Mouse (Mus musculus): ENCODE results near the gene Hnrnpf.
A peak's percentile ranks its signal among the peaks of the same experiment; 100 is the strongest.
"Not testable (repeated sequence)": the region's sequence is repeated elsewhere in the genome, so short reads cannot be mapped to it uniquely, and the experiment has no call there.

The Hnrnpf gene

DNA sequence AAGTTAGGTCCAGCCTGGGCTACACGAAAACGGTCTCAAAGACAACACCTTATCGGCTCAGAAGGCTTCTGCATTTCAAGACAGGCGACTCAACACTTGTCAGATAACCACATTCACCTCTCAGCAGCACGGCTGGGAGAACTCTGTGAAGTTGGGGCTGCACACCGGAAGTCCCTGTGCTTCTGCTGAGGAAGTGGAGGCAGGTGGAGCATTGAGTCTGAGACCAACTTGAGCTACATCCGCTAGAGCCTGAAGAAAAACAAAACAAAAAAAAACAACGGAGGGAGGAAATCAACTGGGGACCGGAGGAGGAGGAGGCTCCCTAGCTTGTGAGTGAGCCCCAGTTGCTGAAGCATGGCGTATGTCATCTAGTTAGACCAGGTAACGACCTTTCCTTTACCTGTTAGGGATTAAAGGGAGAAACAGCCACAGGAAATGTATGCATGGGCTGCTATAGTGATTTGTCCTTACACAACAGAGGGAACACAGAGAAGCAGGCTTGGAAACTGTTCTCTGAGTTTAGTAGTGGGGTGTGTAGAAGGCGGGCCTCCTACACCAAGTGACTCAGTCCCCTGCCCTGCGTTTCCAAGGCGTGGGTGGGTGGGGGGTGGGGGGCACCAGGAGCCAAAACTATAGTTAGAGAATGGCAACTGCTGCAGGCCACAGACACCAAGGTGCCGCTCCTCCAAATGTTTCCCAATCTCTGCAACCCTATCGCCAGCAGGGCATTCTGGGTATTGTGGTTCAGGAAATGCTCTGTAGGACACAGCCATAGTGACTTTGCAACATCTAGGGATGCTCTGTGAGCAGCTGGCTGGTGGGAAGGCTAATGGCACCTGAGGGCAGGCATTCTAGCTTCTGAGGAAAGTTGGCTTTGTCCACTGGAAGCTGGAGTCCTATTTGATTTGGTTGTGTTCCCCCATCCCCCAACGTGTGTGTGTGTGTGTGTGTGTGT is at the start of gene Hnrnpf:
Gene Hnrnpf, plus strand, starts transcription at position 199 of the 955 bp plus-strand sequence.
- peak; percentile 84 for DNase-seq

GRCm38 (mm10) chr6:117851747-117852146 is 48.4 kb upstream of the Hnrnpf start:
- peak; percentile 19 for DNase-seq

- DNase-seq, result no peak
Observed at GRCm38 (mm10) chr6:117857990-117858389, 42.1 kb upstream of the Hnrnpf start.

DNA sequence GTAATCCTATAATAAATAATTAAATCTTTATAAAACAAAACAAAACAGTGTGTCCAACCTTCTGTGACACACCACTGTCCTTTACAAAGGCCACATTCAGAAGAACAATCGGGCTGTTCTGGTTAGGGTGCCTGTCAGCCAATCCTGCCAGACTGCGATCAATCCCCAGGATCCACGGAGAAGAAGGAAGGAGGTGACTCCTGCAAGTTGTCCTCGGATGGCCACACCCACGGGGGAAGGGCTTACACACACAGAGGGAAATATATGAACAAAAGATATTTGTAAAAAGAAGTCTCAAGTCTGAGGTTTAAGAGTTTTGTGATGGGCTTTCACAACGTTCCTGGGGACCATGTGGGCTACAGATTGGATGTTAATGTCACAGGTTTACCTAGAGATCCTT is 38.3 kb upstream of the Hnrnpf start, which contains the start of gene Zfp239:
Gene Zfp239, plus strand, starts transcription at position 253 of the 400 bp plus-strand sequence.
- DNase-seq, result no peak

GRCm38 (mm10) chr6:117862465-117862864 is 37.7 kb upstream of the Hnrnpf start:
- DNase-seq, result no peak

- DNase-seq, result peak; percentile 77
Observed at GRCm38 (mm10) chr6:117862899-117863620, 37.1 kb upstream of the Hnrnpf start.

DNA sequence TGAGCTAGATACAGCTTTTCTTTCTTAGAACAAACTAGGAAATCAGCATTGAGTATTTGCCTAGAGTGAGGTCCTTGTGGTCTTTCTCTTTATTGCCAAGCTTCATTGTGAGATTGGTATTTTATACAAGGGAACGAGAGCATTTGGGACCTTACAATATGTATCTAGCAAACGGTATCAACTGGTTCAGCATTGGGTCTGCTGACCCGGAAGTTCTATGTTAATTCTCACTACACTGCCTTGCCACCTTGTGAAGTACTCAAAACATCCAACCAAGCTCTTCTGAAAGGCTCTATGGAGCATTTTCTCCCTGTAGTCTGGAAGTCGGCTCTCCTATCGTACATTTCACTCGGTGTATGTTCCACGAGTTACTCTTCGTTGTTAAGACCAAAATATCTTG is 36.4 kb upstream of the Hnrnpf start:
- DNase-seq, result no peak

GRCm38 (mm10) chr6:117868187-117868586 is 31.9 kb upstream of the Hnrnpf start:
- no peak for DNase-seq

DNA sequence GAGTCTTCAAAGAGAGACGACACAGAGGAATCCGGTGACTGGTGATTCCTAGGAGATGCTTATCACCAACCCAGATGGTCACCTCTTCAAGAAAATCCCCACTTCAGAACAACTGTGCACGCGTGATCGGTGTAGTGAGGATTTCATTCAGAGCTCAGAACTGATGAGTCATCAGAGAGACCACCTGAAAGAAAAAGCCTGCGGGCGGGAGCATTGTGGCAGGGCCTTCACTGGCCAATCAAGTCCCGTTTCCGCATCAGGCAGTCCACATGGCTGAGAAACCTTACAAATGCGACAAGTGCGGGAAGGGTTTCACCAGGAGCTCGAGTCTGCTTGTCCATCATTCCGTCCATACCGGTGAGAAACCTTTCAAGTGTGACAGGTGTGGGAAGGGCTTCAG is 29.1 kb upstream of the Hnrnpf start:
- DNase-seq, result no peak

GRCm38 (mm10) chr6:117873450-117873849 is 26.7 kb upstream of the Hnrnpf start:
- not testable (repeated sequence) for DNase-seq

GRCm38 (mm10) chr6:117874621-117875281 is 25.4 kb upstream of the Hnrnpf start:
- no peak for DNase-seq

DNA sequence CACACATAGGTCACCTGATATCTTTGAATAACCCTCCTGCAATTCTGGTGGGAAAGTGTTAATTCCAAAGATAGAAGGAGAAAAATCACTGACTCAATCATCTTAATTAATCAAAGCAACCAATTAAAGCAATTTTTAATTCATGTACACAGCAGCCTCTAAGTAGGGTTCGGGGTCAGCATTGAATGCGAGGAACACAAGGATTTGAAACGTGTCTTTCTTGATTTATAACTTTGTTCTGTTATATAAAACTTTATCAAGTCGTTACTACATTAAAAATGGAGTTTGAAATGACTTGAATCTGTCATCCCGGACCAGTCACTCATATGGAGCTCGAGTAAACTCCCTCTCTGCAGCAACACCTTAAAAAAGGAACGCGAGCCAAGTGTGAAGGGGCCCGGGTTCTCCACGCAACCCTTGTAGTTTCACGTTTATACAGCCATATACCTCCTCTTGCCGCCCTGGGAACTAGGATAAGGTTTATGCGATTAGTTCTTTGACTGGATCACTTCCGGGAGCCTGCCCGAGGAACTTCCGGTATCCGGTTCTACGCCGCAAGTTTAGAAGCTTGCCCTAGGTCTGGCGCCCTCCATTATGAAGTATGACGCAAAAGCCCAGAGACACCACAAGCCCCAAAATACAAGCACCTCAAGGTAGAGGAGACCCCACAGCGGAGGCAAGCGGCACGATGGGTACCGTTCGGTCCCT is 21.3 kb upstream of the Hnrnpf start:
- peak; percentile 88 for DNase-seq

DNA sequence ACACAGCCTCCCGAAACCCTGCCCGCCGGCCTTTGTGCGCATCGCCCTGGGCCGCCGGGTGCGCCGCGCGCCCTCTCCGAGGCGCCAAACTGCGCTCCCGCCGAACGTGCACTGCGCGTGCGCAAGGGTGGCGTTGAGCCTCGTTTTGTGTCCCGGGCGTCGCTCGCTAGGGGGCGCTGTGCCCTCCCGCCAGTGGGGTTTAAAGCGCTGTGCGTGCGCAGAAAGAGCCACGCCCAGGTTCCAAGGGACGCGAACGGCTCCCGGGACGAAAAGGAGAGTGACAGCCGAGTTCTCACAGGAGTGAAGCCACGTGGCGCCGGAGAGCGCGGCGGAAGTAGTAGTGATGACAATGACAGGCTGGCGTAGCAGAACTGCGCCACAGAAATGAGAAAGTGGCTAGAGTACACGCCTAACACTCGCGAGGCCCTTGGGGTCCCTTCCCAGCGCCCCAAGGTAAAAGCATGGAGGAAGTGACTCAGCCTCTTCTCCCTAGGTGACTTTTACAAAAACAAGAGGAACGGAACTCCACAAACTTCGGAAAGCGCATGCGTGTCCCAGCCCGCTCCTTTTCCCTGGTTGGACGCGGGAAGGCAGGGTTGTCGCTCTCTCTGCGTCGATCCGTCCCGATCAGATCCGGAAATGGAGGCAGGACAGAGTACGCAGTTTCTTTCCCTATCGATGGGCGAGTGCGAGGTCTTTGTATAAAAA is 20.6 kb upstream of the Hnrnpf start:
- peak; percentile 99 for DNase-seq

DNA sequence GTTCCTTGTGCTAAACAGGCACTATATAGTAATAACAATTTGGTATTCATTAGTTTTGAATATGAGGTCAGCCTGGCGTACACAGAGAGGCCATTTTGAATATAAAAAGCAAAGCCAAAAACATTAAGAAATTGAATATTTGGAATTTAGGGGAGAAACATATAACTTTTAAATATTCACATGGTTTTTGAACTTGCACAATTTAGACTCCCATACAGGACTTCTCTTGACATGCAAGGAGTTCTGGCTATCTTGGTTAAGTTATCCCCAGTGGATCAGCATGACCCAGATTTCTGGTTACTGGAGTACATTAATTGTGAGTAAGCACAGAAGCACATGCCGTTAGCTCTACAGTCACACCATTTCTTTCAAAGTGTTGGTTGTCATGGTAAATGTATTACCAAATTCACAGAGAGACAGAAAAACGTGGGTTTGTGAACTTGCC is 19.7 kb upstream of the Hnrnpf start:
- no peak for DNase-seq

- DNase-seq, result no peak
Observed at GRCm38 (mm10) chr6:117881229-117881628, 18.9 kb upstream of the Hnrnpf start.

GRCm38 (mm10) chr6:117881997-117882396 is 18.1 kb upstream of the Hnrnpf start:
- peak; percentile 63 for DNase-seq

- no peak for DNase-seq
Observed at GRCm38 (mm10) chr6:117885943-117886342, 14.2 kb upstream of the Hnrnpf start.

GRCm38 (mm10) chr6:117888032-117888431 is 12.1 kb upstream of the Hnrnpf start:
- DNase-seq, result no peak

DNA sequence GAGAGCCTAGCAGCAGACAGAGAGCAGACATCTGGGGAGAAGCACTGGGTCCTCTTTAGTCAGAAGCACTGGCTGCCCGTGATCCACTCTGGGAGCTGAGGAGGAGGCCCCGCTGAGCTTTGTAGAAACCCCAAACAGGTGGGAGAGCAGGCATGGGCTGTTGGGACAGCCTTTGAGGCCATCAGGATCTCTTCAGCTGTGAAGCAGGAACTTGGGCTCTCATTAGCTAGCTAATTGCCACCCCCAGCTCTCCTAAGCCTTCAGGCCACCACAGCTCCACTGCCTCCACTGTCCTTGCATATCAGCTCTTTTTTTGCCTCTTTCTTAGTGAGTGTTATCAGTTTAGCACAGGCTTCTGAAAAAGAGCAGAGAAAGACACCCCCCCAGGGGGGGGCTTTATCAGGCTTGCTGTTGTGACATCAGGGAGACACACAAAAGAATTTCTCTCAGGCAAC is 11.5 kb upstream of the Hnrnpf start:
- no peak for DNase-seq

- DNase-seq, result peak; percentile 26
Observed at GRCm38 (mm10) chr6:117890257-117890656, 9.9 kb upstream of the Hnrnpf start.

DNA sequence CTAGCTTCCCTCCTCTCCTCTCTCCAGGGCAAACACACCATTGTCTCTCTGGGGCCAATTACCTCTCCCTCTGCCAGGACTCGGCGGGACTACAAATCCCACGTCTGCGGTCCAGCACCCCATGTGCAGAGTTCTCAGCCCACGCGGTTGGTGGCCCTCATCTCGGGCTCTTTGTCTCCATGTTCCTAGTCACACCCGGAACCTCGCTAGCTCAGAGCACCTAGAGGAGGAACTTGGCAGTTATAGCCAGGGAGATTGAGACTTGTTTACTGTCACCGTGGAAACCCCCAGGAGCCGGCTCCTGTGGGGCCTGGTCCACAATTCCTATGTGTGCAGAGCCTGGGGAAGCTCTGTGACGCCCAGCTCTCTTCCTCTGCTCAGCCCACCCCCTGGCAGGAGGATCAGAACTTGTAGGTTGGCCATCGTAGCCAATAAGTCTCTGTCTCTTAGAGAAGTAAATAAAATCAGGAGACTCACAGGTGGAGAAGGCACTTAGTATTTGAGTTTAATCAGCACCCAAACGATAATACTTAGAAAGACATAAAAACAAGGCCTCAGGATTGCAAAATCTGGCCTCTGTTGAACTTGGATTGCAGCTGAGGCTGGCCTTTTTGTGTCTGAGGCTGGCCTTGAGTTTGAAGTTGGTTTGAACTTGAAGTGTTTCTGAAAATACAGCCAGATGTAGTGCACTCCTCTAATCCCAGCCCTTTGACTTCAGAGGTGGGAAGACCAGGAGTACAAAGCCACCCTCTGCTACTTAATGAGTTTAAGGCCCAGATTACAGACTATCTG is 8.6 kb upstream of the Hnrnpf start:
- DNase-seq, result peak; percentile 38
